Mouse (Mus musculus) myocyte (in vitro differentiated cells): ENCODE data around the gene Mpz. TPM values are rescaled to one million over a fixed set of nuclear protein-coding genes. Genes with fewer than 3 reads are reported as not detected.

Experiments used
- H3K27me3 ChIP-seq: one replicate; pipeline ENCODE4 v1.6.1; 2011; ENCODE audit not compliant: control insufficient read depth, insufficient read depth, insufficient read length
- H3K36me3 ChIP-seq: one replicate; pipeline ENCODE4 v1.6.1; 2011; ENCODE audit not compliant: control insufficient read depth, insufficient read depth
- H3K4me2 ChIP-seq: one replicate; pipeline ENCODE4 v1.6.1; 2011; ENCODE audit warnings: low read depth, control low read depth
- H3K4me3 ChIP-seq: one replicate; pipeline ENCODE4 v1.5.1; 2011; ENCODE audit warnings: mild to moderate bottlenecking, control low read depth, moderate library complexity
- H3K79me2 ChIP-seq: one replicate; pipeline ENCODE4 v1.6.1; 2011; ENCODE audit not compliant: control insufficient read depth, insufficient read depth
- H3ac ChIP-seq: one replicate; pipeline ENCODE4 v1.6.1; 2011; ENCODE audit not compliant: control insufficient read depth, insufficient read length
- CEBPB ChIP-seq: IDR thresholded peaks from 2 replicates; pipeline ENCODE4 v1.6.1; 2011; ENCODE audit warnings: mild to moderate bottlenecking, moderate library complexity; ENCODE audit not compliant: poor library complexity, insufficient read depth, severe bottlenecking
- E2F4 ChIP-seq: IDR thresholded peaks from one replicate; pipeline ENCODE4 v1.6.1; 2011; ENCODE audit warnings: mild to moderate bottlenecking, control low read depth, moderate library complexity; ENCODE audit not compliant: insufficient read depth
- MAX ChIP-seq: IDR thresholded peaks from one replicate; pipeline ENCODE4 v1.6.1; 2011; ENCODE audit warnings: low read depth, mild to moderate bottlenecking, control low read depth
- MYOD1 ChIP-seq, 3 experiments: IDR thresholded peaks; one replicate each; pipeline ENCODE4 v1.6.1; 2011; ENCODE audit warnings: control low read depth in 2 of 3, low read depth in 2 of 3, mild to moderate bottlenecking in 2 of 3, moderate library complexity in 1 of 3; ENCODE audit not compliant: insufficient read length in 2 of 3, control insufficient read depth in 1 of 3
- MYOG ChIP-seq, 3 experiments: IDR thresholded peaks; one replicate each; pipeline ENCODE4 v1.6.1; 2011; ENCODE audit warnings: control low read depth in 2 of 3, low read depth in 2 of 3, mild to moderate bottlenecking in 2 of 3; ENCODE audit not compliant: insufficient read length in 2 of 3, control insufficient read depth in 1 of 3, insufficient read depth in 1 of 3
- POLR2A ChIP-seq: IDR thresholded peaks from one replicate; pipeline ENCODE4 v1.6.1; 2011; ENCODE audit warnings: low read depth, mild to moderate bottlenecking, control low read depth, moderate library complexity; ENCODE audit not compliant: insufficient read length
- POLR2AphosphoS2 ChIP-seq: IDR thresholded peaks from one replicate; pipeline ENCODE4 v1.6.1; 2011; ENCODE audit warnings: low read depth, control low read depth; ENCODE audit not compliant: insufficient read length
- REST ChIP-seq: IDR thresholded peaks from one replicate; pipeline ENCODE4 v1.6.1; 2011; ENCODE audit warnings: mild to moderate bottlenecking, control low read depth, moderate library complexity; ENCODE audit not compliant: insufficient read depth, insufficient read length
- SRF ChIP-seq: IDR thresholded peaks from one replicate; pipeline ENCODE4 v1.6.1; 2011; ENCODE audit warnings: low read depth; ENCODE audit not compliant: control insufficient read depth, insufficient read length
- TCF12 ChIP-seq: IDR thresholded peaks from one replicate; pipeline ENCODE4 v1.6.1; 2011; ENCODE audit warnings: mild to moderate bottlenecking, control low read depth; ENCODE audit not compliant: poor library complexity, insufficient read depth, severe bottlenecking
- TCF3 ChIP-seq: IDR thresholded peaks from one replicate; pipeline ENCODE4 v1.6.1; 2011; ENCODE audit warnings: low read depth, control low read depth; ENCODE audit not compliant: insufficient read length
- USF1 ChIP-seq: IDR thresholded peaks from one replicate; pipeline ENCODE4 v1.6.1; 2011; ENCODE audit warnings: low read depth, mild to moderate bottlenecking, control low read depth, moderate library complexity
- polyA plus RNA-seq: library from polyadenylated mRNA; unstranded; fragments of >200 nt; fragmentation: generic; extraction: Trizol; gene quantifications from one replicate; pipeline ENCODE4 v1.2.1, GENCODE M21; 2012; ENCODE audit warnings: missing spikeins

Gene Mpz
- polyA plus RNA-seq, 1 experiment = 0.11 TPM

- H3K4me2 ChIP-seq = peak overlapping the region; percentile 58
- TF ChIP-seq MAX = no peak
- no peak for TF ChIP-seq E2F4
- no peak for TF ChIP-seq SRF
- TF ChIP-seq CEBPB = no peak
- no peak for TF ChIP-seq TCF3
- no peak for TF ChIP-seq USF1
- TF ChIP-seq REST = no peak
- no peak for TF ChIP-seq POLR2AphosphoS2
- no peak for TF ChIP-seq POLR2A
- TF ChIP-seq MYOD1 (IDR thresholded peaks at IDR 0.05; ENCODE audit: control insufficient read depth in 1 of 3, insufficient read length in 2 of 3, low read depth in 2 of 3) = no peak
- no peak for TF ChIP-seq TCF12
- no peaks in the 10 kb centered on the region for H3K27me3 ChIP-seq
- H3ac ChIP-seq = no peak overlapping the region
- peak overlapping the region; percentile 47 for H3K4me3 ChIP-seq
- H3K79me2 ChIP-seq = no peaks in the 10 kb centered on the region
- H3K36me3 ChIP-seq = no peaks in the 10 kb centered on the region
These were observed 47.2 kb upstream of the Mpz start for GRCm38 (mm10) chr1:171103179-171103840.

DNA sequence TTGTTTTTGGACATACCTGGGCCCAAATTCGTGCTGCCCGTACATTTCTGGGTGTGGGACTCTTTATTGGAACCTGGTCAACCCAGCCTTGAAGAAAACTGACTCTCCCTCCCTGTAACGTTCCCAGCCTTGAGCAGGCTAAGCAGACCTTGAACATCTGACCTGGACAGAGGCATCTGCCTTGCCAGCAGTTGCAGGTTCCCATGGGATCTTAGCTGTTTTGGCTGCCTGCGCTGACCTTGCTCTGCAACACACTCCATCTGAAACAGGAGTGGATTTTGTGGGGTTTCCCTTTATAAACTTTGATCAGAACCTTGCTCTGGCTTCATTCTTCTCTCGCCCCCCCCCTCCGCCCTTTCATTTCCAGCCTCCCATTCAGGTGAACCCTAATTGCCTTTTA is 45.3 kb upstream of the Mpz start:
- TF ChIP-seq SRF = no peak
- TF ChIP-seq POLR2AphosphoS2 = no peak
- no peak for TF ChIP-seq CEBPB
- no peak for TF ChIP-seq TCF3
- no peak for TF ChIP-seq REST
- TF ChIP-seq MAX = no peak
- TF ChIP-seq E2F4 = no peak
- TF ChIP-seq MYOD1 (IDR thresholded peaks at IDR 0.05; ENCODE audit: control insufficient read depth in 1 of 3, insufficient read length in 2 of 3, low read depth in 2 of 3) = no peak
- TF ChIP-seq POLR2A = no peak
- TF ChIP-seq USF1 = no peak
- TF ChIP-seq TCF12 = no peak
- TF ChIP-seq MYOG (IDR thresholded peaks at IDR 0.05; ENCODE audit: control insufficient read depth in 1 of 3, insufficient read depth in 1 of 3, insufficient read length in 2 of 3, low read depth in 2 of 3) = no peak
- no peak overlapping the region for H3K4me3 ChIP-seq
- H3K79me2 ChIP-seq = no peaks in the 10 kb centered on the region
- H3K4me2 ChIP-seq = no peak overlapping the region
- H3ac ChIP-seq = no peak overlapping the region
- no peaks in the 10 kb centered on the region for H3K36me3 ChIP-seq
- no peaks in the 10 kb centered on the region for H3K27me3 ChIP-seq

- Histone ChIP-seq H3ac (no peak overlapping the region), H3K27me3 (no peaks in the 10 kb centered on the region), H3K4me2 (no peak overlapping the region), H3K79me2 (no peaks in the 10 kb centered on the region), H3K36me3 (no peaks in the 10 kb centered on the region), H3K4me3 (no peak overlapping the region)
- TF ChIP-seq MYOD1 (IDR thresholded peaks at IDR 0.05; ENCODE audit: control insufficient read depth in 1 of 3, insufficient read length in 2 of 3, low read depth in 2 of 3) = no peak
- no peak for TF ChIP-seq USF1
- no peak for TF ChIP-seq CEBPB
- no peak for TF ChIP-seq POLR2A
- TF ChIP-seq MAX = no peak
- TF ChIP-seq REST = no peak
- no peak for TF ChIP-seq SRF
- TF ChIP-seq E2F4 = no peak
- no peak for TF ChIP-seq TCF3
- no peak for TF ChIP-seq POLR2AphosphoS2
These were observed 40.9 kb upstream of the Mpz start for GRCm38 (mm10) chr1:171109620-171110019.

DNA sequence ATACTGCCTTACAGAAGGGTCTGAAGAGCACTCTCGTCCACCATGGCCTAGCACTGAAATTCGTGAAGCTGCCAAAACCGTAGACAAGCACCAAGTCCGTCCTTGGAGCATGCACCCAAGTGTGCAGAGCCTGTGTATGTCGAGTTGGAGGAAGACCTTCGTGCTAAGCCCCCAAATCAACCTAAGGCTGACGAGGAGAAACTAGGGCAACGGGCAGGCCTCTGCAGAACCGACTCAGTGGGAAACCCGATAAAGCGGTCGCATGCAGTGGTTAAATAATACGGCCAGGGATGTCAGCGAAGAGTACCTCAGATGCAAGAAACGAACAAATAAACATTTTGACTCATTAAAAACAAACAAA is 39.9 kb upstream of the Mpz start:
- H3K79me2 ChIP-seq = no peaks in the 10 kb centered on the region
- H3ac ChIP-seq = no peak overlapping the region
- TF ChIP-seq E2F4 (no peak), CEBPB (no peak), MYOD1 (IDR thresholded peaks at IDR 0.05; ENCODE audit: control insufficient read depth in 1 of 3, insufficient read length in 2 of 3, low read depth in 2 of 3) (no peak), USF1 (no peak), REST (no peak), TCF3 (no peak)
- H3K27me3 ChIP-seq = no peaks in the 10 kb centered on the region
- peak overlapping the region; percentile 71 for H3K4me2 ChIP-seq
- peak overlapping the region; percentile 54 for H3K4me3 ChIP-seq
- no peaks in the 10 kb centered on the region for H3K36me3 ChIP-seq
